Mouse (Mus musculus): ENCODE measurements around the gene Asb16. TPM values are rescaled to one million over a fixed set of nuclear protein-coding genes. Genes with fewer than 3 reads are reported as not detected.

The Asb16 gene
- polyA plus RNA-seq, 1 experiment from 2014 or later = 0.09 TPM

DNA sequence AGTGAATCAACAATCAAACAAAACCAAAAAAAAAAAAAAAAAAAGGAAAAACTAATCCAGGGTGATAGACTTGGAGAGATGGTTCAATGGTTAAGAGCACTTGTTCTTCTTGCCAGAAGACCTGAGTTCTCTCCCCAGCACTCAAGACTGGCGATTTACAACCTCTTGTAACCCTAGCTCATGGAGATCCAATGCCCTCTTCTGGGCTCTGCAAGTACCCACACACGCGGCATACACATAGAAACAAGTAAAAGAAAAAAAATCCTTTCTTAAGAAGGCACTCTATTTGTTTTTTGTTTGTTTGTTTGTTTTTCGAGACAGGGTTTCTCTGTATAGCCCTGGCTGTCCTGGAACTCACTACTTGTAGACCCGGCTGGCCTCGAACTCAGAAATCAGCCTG, 15.4 kb downstream of the Asb16 start:
- 88% methylated on average over 6 of the region's 6 CpGs for WGBS

DNA sequence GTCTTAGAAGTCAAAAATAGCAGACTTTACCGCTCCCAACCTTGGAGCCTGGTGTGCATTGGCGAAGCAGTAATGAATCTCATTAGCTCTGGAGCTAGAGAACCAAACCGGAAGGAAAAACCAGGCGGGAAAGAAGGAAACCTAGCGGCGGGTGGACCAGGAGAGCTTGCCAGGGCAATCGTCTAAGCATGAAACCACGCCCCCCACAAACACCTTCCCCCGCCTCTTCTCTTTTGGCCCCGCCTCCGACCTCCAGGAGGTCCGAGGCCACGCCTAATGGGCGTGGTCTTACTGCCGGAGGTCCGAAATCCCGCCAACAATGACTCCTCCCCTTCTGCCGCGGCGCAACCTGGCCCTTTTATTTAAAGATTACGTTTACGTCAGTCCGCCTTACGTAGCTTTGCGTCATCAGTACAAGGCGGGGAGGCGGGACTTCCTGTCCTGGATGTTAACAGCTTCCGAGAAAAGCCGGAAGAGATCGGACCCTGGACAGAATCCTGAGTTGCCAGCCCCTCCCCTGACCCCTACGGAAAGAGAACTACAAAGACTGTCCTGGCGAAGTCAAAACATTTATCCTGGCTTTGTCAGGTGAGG, 16.1 kb downstream of the Asb16 start, which contains the start of gene Tmub2:
Tmub2 (plus strand) TSS at position 431 of the 594 bp plus-strand sequence.
- WGBS = under 1% methylated on average over 32 of the region's 32 CpGs
- TF ChIP-seq CTCF (IDR thresholded peaks at IDR 0.05; ENCODE audit: low read depth) = peak; percentile 38
- Histone ChIP-seq H3K9ac (ENCODE audit: low read depth, low read length) (peak within 1 kb of the TSS; percentile 81), H3K4me3 (ENCODE audit: low read depth, low read length) (peak within 1 kb of the TSS; percentile 92), H3K27me3 (replicated peaks; ENCODE audit: control insufficient read depth, insufficient read depth, low read length) (no peaks in the 10 kb centered on the region), H3K4me2 (replicated peaks; ENCODE audit: low read depth) (peak within 1 kb of the TSS; percentile 85), H3K9me3 (ENCODE audit: control insufficient read depth) (no peaks in the 10 kb centered on the region), H3K27ac (ENCODE audit: low read depth, low read length) (peak within 1 kb of the TSS; percentile 73), H3K36me3 (ENCODE audit: control insufficient read depth, insufficient read depth) (peaks cover 15% of the 10 kb centered on the region), H3K4me1 (replicated peaks; ENCODE audit: control insufficient read depth, insufficient read depth, low read length) (peaks cover 5% of the 10 kb centered on the region; the same call in 1 of the 2 replicates)
- peak; percentile 92 for ATAC-seq

More for the DNA sequence above, 15.4 kb downstream of the Asb16 start:
- ATAC-seq = no peak
- Histone ChIP-seq H3K4me3 (ENCODE audit: low read depth, low read length) (peak overlapping the region; percentile 92; the same call in 1 of the 2 replicates), H3K4me1 (replicated peaks; ENCODE audit: control insufficient read depth, insufficient read depth, low read length) (peaks cover 5% of the 10 kb centered on the region; the same call in 1 of the 2 replicates), H3K27me3 (replicated peaks; ENCODE audit: control insufficient read depth, insufficient read depth, low read length) (no peaks in the 10 kb centered on the region), H3K9ac (ENCODE audit: low read depth, low read length) (no peak overlapping the region), H3K36me3 (ENCODE audit: control insufficient read depth, insufficient read depth) (peaks cover 14% of the 10 kb centered on the region), H3K27ac (ENCODE audit: low read depth, low read length) (no peak overlapping the region), H3K4me2 (replicated peaks; ENCODE audit: low read depth) (peak overlapping the region; percentile 50), H3K9me3 (ENCODE audit: control insufficient read depth) (no peaks in the 10 kb centered on the region)
- no peak for TF ChIP-seq CTCF (IDR thresholded peaks at IDR 0.05; ENCODE audit: low read depth)

DNA sequence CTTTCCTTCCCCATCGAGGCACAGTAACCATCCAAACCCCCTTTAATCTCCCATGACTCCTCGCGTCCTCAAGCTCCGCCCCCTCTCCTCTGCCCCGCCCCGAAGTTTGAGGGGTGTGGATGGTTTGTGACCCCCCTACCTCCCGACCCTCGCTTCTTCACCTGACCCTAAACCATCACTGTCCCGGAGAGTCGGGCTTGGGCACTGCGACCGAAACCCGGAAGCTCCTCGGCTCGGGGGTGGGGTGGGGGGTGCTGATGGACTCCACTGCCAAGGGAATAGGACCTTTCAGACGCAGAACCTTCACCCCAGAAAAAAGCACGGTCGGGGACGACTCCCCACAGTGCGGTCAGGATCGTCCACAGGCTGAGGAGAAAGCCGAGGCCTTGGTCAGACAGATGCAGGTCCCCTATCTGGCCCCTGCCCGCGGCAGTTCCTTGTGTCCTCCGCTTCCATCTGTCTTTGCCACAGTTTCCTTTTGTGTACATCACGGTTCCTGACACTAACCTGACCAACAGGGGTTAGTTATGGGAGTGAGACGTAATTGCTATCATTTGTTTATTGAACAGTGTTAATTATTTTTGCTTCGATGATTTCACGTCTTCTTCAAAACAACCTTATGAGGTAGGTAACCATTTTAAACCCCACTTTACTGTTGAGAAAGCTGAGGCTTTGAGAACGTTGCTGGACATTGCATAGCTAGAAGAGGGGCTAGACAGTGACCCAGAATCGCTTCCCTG, 16.7 kb downstream of the Asb16 start:
- TF ChIP-seq CTCF (IDR thresholded peaks at IDR 0.05; ENCODE audit: low read depth) = no peak
- Histone ChIP-seq H3K9me3 (ENCODE audit: control insufficient read depth) (no peaks in the 10 kb centered on the region), H3K9ac (ENCODE audit: low read depth, low read length) (peak overlapping the region; percentile 81), H3K27me3 (replicated peaks; ENCODE audit: control insufficient read depth, insufficient read depth, low read length) (no peaks in the 10 kb centered on the region), H3K4me1 (replicated peaks; ENCODE audit: control insufficient read depth, insufficient read depth, low read length) (peaks cover 5% of the 10 kb centered on the region; the same call in 1 of the 2 replicates), H3K4me2 (replicated peaks; ENCODE audit: low read depth) (peak overlapping the region; percentile 85), H3K36me3 (ENCODE audit: control insufficient read depth, insufficient read depth) (peaks cover 20% of the 10 kb centered on the region), H3K27ac (ENCODE audit: low read depth, low read length) (peak overlapping the region; percentile 73), H3K4me3 (ENCODE audit: low read depth, low read length) (peak overlapping the region; percentile 92)
- WGBS = 2% methylated on average over 31 of the region's 31 CpGs
- peak; percentile 58 for ATAC-seq

DNA sequence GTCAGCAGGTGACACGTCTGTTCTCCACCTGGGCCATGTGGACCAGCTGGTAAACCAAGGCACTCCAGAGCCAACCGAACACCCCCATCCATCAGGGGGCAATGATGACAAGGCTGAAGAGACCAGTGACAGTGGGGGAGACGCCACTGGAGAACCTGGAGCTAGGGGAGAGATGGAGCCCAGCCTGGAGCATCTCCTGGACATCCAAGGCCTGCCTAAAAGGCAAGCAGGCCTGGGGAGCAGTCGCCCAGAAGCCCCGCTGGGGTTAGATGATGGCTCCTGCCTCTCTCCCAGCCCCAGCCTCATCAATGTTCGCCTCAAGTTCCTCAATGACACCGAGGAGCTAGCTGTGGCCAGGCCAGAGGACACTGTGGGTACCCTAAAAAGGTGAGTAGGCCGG, 18.9 kb downstream of the Asb16 start:
- Histone ChIP-seq H3K27me3 (replicated peaks; ENCODE audit: control insufficient read depth, insufficient read depth, low read length) (no peaks in the 10 kb centered on the region), H3K4me3 (ENCODE audit: low read depth, low read length) (no peak overlapping the region), H3K4me2 (replicated peaks; ENCODE audit: low read depth) (no peak overlapping the region), H3K36me3 (ENCODE audit: control insufficient read depth, insufficient read depth) (peaks cover 42% of the 10 kb centered on the region), H3K9ac (ENCODE audit: low read depth, low read length) (no peak overlapping the region), H3K27ac (ENCODE audit: low read depth, low read length) (no peak overlapping the region), H3K4me1 (replicated peaks; ENCODE audit: control insufficient read depth, insufficient read depth, low read length) (peaks cover 5% of the 10 kb centered on the region; the same call in 1 of the 2 replicates), H3K9me3 (ENCODE audit: control insufficient read depth) (no peaks in the 10 kb centered on the region)
- 89% methylated on average over 8 of the region's 8 CpGs for WGBS
- ATAC-seq = no peak
- TF ChIP-seq CTCF (IDR thresholded peaks at IDR 0.05; ENCODE audit: low read depth) = no peak

DNA sequence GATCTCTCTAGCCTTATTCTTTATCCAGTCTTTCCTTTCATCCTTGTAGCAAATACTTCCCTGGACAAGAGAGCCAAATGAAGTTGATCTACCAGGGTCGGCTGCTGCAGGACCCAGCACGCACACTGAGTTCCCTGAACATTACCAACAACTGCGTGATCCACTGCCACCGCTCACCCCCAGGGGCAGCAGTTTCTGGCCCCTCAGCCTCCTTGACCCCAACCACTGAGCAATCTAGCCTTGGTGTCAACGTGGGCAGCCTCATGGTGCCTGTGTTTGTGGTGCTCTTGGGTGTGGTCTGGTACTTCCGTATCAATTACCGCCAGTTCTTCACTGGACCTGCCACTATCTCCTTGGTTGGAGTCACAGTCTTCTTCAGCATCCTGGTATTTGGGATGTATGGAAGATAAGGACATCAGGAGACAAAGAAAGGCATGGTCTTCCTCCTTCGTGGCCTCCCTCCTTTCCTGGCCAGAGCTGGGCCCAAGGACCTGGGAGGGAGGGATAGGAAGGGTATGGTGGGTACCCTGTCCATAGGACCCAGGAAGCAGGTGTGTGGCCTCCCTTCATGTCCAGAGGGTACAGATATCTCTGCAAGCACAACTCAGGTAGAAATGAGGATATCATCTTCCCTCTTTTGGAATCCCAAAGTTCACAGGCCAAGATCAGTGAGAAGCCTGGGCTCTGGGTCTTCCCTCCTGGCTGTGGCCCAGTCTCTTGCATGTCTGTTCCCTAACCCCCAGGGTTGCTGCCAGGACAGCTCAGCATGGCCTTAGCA, 19.7 kb downstream of the Asb16 start:
- H3K27ac ChIP-seq (ENCODE audit: low read depth, low read length) = no peak overlapping the region
- H3K9me3 ChIP-seq (ENCODE audit: control insufficient read depth) = no peaks in the 10 kb centered on the region
- no peak overlapping the region for H3K4me2 ChIP-seq (replicated peaks; ENCODE audit: low read depth)

DNA sequence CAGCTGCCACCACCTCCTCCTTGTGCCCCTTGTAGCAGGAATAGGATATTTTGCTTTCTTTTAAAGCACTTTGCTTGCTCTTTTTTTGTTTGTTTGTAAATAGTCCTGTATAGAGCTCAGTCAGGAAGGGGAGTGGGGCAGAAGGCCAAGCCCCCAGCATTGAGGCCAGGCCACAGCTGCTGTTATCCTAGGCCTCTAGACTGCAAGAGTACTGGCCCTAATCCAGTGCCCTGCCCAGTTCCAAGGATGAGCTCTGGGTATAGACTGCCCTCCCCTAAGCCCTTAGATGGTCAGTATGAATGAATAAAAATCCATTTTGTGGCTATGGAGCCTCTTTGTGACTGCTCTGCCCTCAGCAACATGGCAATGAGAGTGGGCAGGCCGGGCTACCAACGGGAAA, 20.4 kb downstream of the Asb16 start:
- Histone ChIP-seq H3K4me2 (replicated peaks; ENCODE audit: low read depth) (no peak overlapping the region), H3K4me3 (ENCODE audit: low read depth, low read length) (no peak overlapping the region), H3K27me3 (replicated peaks; ENCODE audit: control insufficient read depth, insufficient read depth, low read length) (no peaks in the 10 kb centered on the region), H3K4me1 (replicated peaks; ENCODE audit: control insufficient read depth, insufficient read depth, low read length) (peaks cover 5% of the 10 kb centered on the region; the same call in 1 of the 2 replicates), H3K36me3 (ENCODE audit: control insufficient read depth, insufficient read depth) (peaks cover 56% of the 10 kb centered on the region), H3K27ac (ENCODE audit: low read depth, low read length) (no peak overlapping the region), H3K9ac (ENCODE audit: low read depth, low read length) (no peak overlapping the region), H3K9me3 (ENCODE audit: control insufficient read depth) (no peaks in the 10 kb centered on the region)
- ATAC-seq = no peak
- TF ChIP-seq CTCF (IDR thresholded peaks at IDR 0.05; ENCODE audit: low read depth) = no peak
- 71% methylated on average over 2 of the region's 2 CpGs for WGBS

More for the DNA sequence above, 19.7 kb downstream of the Asb16 start:
- TF ChIP-seq CTCF (IDR thresholded peaks at IDR 0.05; ENCODE audit: low read depth) = peak; percentile 15; the same call in 1 of the 2 replicates
- H3K4me3 ChIP-seq (ENCODE audit: low read depth, low read length) = no peak overlapping the region
- ATAC-seq = no peak
- no peak overlapping the region for H3K9ac ChIP-seq (ENCODE audit: low read depth, low read length)
- no peaks in the 10 kb centered on the region for H3K27me3 ChIP-seq (replicated peaks; ENCODE audit: control insufficient read depth, insufficient read depth, low read length)
- peaks cover 5% of the 10 kb centered on the region; the same call in 1 of the 2 replicates for H3K4me1 ChIP-seq (replicated peaks; ENCODE audit: control insufficient read depth, insufficient read depth, low read length)
- 81% methylated on average over 8 of the region's 8 CpGs for WGBS
- H3K36me3 ChIP-seq (ENCODE audit: control insufficient read depth, insufficient read depth) = peaks cover 50% of the 10 kb centered on the region
